Mouse (Mus musculus): ENCODE data around the gene Zfp668. TPM values are rescaled to one million over a fixed set of nuclear protein-coding genes. Genes with fewer than 3 reads are reported as not detected.

The Zfp668 gene
- 6.5 and 7.7 TPM in 2 replicates for polyA plus RNA-seq (2012; rRNA removed)

DNA sequence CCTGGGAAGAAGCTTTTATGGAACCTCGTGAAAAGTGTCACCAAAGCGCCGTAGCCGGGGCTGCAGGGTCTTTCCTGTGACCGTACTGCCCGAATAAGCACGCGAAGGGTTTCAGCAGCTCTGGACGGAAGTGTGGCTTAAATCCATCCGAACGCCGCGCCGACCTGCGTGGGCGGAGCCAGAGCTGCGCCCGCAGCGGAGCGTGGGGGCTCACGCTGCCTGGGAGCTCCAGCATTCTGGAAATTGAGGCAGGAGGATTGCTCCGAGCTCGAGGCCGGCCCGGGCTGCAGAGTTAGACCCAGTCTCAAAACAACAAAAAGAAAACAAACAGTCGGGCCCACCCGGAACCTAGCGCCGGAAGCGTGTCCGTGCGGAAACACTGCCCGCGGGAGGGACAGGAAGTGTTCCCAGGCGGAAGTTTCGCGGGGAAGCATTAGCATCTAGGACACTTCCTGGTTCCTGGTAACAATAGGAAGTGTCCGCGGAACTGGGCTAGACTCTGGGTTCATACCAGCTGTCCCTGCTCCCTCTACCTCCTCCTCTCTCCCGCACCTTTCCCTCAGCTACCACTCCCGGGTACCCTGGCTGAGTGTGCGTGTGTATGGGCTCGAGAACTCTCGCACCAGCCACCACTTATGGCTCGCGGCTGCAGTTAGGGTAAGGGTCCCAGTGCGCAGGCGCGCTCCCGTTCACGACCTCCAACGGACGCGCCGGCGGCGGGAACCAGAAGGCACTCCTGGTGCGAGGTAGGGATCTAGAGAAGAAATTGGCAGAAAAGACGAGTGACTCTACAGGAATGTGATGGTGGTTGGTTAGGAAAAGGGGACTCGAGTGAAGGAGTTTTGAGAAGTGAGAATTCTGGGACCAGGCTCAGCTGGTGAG lies at the start of gene Zfp668:
Gene Zfp668 (minus strand): TSS at position 362 of the 882 bp plus-strand sequence.

GRCm38 (mm10) chr7:127912190-127912871 lies 35.7 kb upstream of the Zfp668 start, which contains the start of gene Kat8:
Kat8 (plus strand) TSS chr7:127912516.

DNA sequence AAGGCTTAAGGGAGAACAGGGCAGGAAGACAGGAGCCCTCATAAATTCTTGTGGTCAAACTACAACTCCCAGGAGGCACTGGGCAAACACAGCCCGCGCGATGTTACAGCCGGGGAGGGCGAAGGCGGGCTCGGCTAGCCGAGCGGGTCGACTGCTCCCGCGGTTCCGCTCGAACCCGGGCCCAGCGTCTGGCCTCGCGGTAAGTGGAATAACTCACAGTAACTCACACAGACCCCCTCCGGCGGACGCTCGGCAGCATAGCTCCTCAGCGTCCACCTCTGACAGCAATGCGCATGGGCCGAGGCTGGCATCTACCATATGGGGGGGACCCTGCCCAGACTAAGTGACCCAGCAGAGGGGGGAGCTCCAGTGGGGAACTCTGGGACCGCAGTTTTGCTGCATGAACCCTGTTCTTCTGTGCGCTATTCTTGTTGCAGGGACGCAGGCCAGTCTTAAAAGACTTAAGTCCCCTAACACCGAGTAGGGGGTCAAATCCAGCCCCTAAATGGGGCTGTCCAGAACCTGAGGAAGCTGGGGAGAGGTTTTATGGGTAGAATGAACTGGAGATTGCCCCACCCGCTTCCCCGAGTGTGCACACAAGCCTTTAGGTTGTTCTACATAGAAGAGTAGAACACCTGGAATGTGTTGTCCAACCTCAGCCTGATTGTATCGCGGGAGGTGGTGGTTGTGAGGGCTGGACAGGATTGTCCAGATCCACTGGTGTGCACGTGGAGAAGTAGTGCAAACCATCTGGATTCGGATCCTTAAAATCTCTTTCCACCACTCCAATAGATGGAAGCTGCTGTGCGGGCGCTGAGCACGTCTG lies 27.6 kb upstream of the Zfp668 start, which contains the start of gene Bckdk:
Gene Bckdk (plus strand): TSS at position 112 of the 826 bp plus-strand sequence.

GRCm38 (mm10) chr7:127895442-127895841 lies 18.8 kb upstream of the Zfp668 start, which contains the start of the genes Gm21974 and Vkorc1:
Gm21974 (minus strand) TSS chr7:127895454.
Vkorc1 (minus strand) TSS chr7:127895617.

GRCm38 (mm10) chr7:127890798-127891197 lies 14.2 kb upstream of the Zfp668 start, which contains the start of gene Prss53:
Prss53 (minus strand) TSS chr7:127890970.

GRCm38 (mm10) chr7:127876041-127876466 lies 574 bp downstream of the Zfp668 start, which contains the start of gene Zfp646:
Zfp646 (plus strand) TSS chr7:127876221.

GRCm38 (mm10) chr7:127824176-127824871 lies 52.3 kb downstream of the Zfp668 start, which contains the start of the genes Stx4a and Stx1b:
Stx4a (plus strand) TSS chr7:127824294.
Stx1b (minus strand) TSS chr7:127824549.

Other genes starting within 250 kb of the Zfp668 start
- 30.5 and 30.6 TPM in 2 replicates for gene Bcl7c, start 167.9 kb downstream of the Zfp668 start, polyA plus RNA-seq (2012; rRNA removed)
- 17.1 and 23.7 TPM in 2 replicates for gene Ctf1, start 164.1 kb downstream of the Zfp668 start, polyA plus RNA-seq (2012; rRNA removed)
- not detected in 2 replicates for gene Ctf2, start 144.7 kb downstream of the Zfp668 start, polyA plus RNA-seq (2012; rRNA removed)
- gene Fbxl19, start 132.3 kb downstream of the Zfp668 start, polyA plus RNA-seq (2012; rRNA removed), result 47.9 and 56.8 TPM in 2 replicates
- gene Orai3, start 107.0 kb downstream of the Zfp668 start, polyA plus RNA-seq (2012; rRNA removed), result 35.4 and 46.9 TPM in 2 replicates
- gene Setd1a, start 100.2 kb downstream of the Zfp668 start, polyA plus RNA-seq (2012; rRNA removed), result 8.2 and 9.2 TPM in 2 replicates
- 0.86 TPM in 1 of 2 replicates, not detected in the other for gene Gm49388, start 91.2 kb downstream of the Zfp668 start, polyA plus RNA-seq (2012; rRNA removed)
- 64.8 and 84.2 TPM in 2 replicates for gene Hsd3b7, start 76.2 kb downstream of the Zfp668 start, polyA plus RNA-seq (2012; rRNA removed)
- 61.1 and 76.4 TPM in 2 replicates for gene Stx4a, start 52.5 kb downstream of the Zfp668 start, polyA plus RNA-seq (2012; rRNA removed)
- 3.9 and 4.8 TPM in 2 replicates for gene Stx1b, start 52.3 kb downstream of the Zfp668 start, polyA plus RNA-seq (2012; rRNA removed)
- gene Zfp646, start 607 bp downstream of the Zfp668 start, polyA plus RNA-seq (2012; rRNA removed), result 20.2 and 20.8 TPM in 2 replicates
- 5.0 and 5.2 TPM in 2 replicates for gene Prss53, start 14.1 kb upstream of the Zfp668 start, polyA plus RNA-seq (2012; rRNA removed)
- gene Gm21974, start 18.6 kb upstream of the Zfp668 start, polyA plus RNA-seq (2012; rRNA removed), result not detected in 2 replicates
- gene Vkorc1, start 18.8 kb upstream of the Zfp668 start, polyA plus RNA-seq (2012; rRNA removed), result 136 and 159 TPM in 2 replicates
- 74.3 and 95.0 TPM in 2 replicates for gene Bckdk, start 27.3 kb upstream of the Zfp668 start, polyA plus RNA-seq (2012; rRNA removed)
- gene Kat8, start 35.7 kb upstream of the Zfp668 start, polyA plus RNA-seq (2012; rRNA removed), result 9.7 and 12.9 TPM in 2 replicates
- 119 and 136 TPM in 2 replicates for gene Prss8, start 53.3 kb upstream of the Zfp668 start, polyA plus RNA-seq (2012; rRNA removed)
- 7.5 and 10.7 TPM in 2 replicates for gene Prss36, start 69.9 kb upstream of the Zfp668 start, polyA plus RNA-seq (2012; rRNA removed)
- gene Fus, start 90.6 kb upstream of the Zfp668 start, polyA plus RNA-seq (2012; rRNA removed), result 156 and 158 TPM in 2 replicates
- gene Pycard, start 117.0 kb upstream of the Zfp668 start, polyA plus RNA-seq (2012; rRNA removed), result 407 and 442 TPM in 2 replicates
- gene Trim72, start 127.1 kb upstream of the Zfp668 start, polyA plus RNA-seq (2012; rRNA removed), result 18.5 and 21.0 TPM in 2 replicates
- 4.3 and 4.7 TPM in 2 replicates for gene Itgam, start 185.8 kb upstream of the Zfp668 start, polyA plus RNA-seq (2012; rRNA removed)
- gene Gm49368, start 185.9 kb upstream of the Zfp668 start, polyA plus RNA-seq (2012; rRNA removed), result 0.10 TPM in 1 of 2 replicates, not detected in the other